ENCODE assay signal across 11 mouse cellular contexts in the genomic region with DNA sequence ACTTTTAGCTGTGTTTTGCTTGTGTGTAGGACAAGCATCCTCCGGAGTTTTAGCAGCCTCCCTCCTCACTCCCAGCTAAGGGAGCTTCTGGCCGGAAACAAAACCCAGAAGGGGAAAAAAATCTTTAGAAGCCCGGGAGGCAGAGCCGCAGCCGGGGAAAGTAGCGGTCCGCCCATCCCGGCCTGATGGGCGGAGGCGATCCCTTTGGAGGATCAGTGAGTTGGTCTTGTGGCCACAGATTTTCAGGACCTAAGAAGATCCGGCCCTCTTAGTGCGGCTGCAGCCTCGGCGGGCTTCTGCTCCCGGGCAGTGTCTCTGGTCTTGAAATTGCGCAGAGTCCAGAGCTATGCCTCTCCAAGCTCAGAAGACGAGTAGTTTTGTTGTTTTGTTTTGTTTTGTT. TPM values are rescaled to one million over a fixed set of nuclear protein-coding genes. Genes with fewer than 3 reads are reported as not detected.
DNase-seq lines count a peak whose midpoint lies in the region; ATAC-seq lines count a peak whose summit lies in the region.
"Had no signal": no experiment of that assay in that cellular context is flagged by ENCODE, and none has a peak within 500 bp of the region (broad histone marks: within the 10 kb centered on the region; RNA-seq: fewer than 3 reads in every experiment).

No protein-coding gene starts in this region.

- DNase-seq in kidney, adult 11 months, result no peak
- peak; percentile 29 for DNase-seq in forebrain, embryonic 14.5 days (ENCODE audit: low spot score)
- no peak for DNase-seq in layer of hippocampus, postnatal 25 days (ENCODE audit: extremely low spot score in 1 of 2, low spot score in 1 of 2)
- DNase-seq in layer of hippocampus, adult 8-10 months (ENCODE audit: low spot score in 2 of 2), result no peak
- no peak for DNase-seq in spleen, adult 18-20 months
- DNase-seq: cerebellum, adult 2 months had no signal

- no peaks in the 10 kb centered on the region for H3K4me1 ChIP-seq in kidney, embryonic 14.5 days (ENCODE audit: control insufficient read depth, insufficient read depth, low read length)
- peaks cover 2% of the 10 kb centered on the region; the same call in 1 of the 2 replicates for H3K4me1 ChIP-seq in brown adipose tissue, adult 24 weeks (ENCODE audit: control insufficient read depth, insufficient read depth, insufficient read length, low read length)
- no peaks in the 10 kb centered on the region for H3K4me1 ChIP-seq in forebrain, embryonic 14.5 days (ENCODE audit: control insufficient read depth, insufficient read depth, low read length)
- peaks cover 87% of the 10 kb centered on the region for H3K4me1 ChIP-seq in midbrain, embryonic 13.5 days (replicated peaks)

- under 1% methylated on average over 17 of the region's 17 CpGs for WGBS in kidney, embryonic 14.5 days
- WGBS in forebrain, embryonic 14.5 days, result 0% methylated on average over 17 of the region's 17 CpGs
- under 1% methylated on average over 17 of the region's 17 CpGs for WGBS in midbrain, embryonic 13.5 days

- no peak overlapping the region for H3K9ac ChIP-seq in kidney, embryonic 14.5 days (ENCODE audit: low read depth, low read length)
- H3K9ac ChIP-seq in forebrain, embryonic 14.5 days (ENCODE audit: low read length), result no peak overlapping the region
- H3K9ac ChIP-seq in midbrain, embryonic 13.5 days (replicated peaks), result peak overlapping the region; percentile 73
- H3K9ac ChIP-seq: stomach, embryonic 15.5 days had no signal

- H3K27ac ChIP-seq in kidney, embryonic 14.5 days (ENCODE audit: low read depth, low read length), result no peak overlapping the region
- no peak overlapping the region for H3K27ac ChIP-seq in brown adipose tissue, adult 24 weeks (replicated peaks; ENCODE audit: low read depth, low read length)
- H3K27ac ChIP-seq in forebrain, embryonic 14.5 days (ENCODE audit: low read depth, low read length), result no peak overlapping the region
- peak overlapping the region; percentile 56 for H3K27ac ChIP-seq in midbrain, embryonic 13.5 days
- H3K27ac ChIP-seq: stomach, embryonic 15.5 days had no signal

- peak overlapping the region; percentile 1; the same call in 1 of the 2 replicates for H3K4me3 ChIP-seq in kidney, embryonic 14.5 days (ENCODE audit: low read length)
- peak overlapping the region; percentile 17; the same call in 1 of the 2 replicates for H3K4me3 ChIP-seq in brown adipose tissue, adult 24 weeks (ENCODE audit: insufficient read depth, low read depth, low read length)
- no peak overlapping the region for H3K4me3 ChIP-seq in forebrain, embryonic 14.5 days (ENCODE audit: low read depth, low read length)
- H3K4me3 ChIP-seq in midbrain, embryonic 13.5 days (replicated peaks), result peak overlapping the region; percentile 52
- H3K4me3 ChIP-seq: stomach, embryonic 15.5 days had no signal

- peaks cover 97% of the 10 kb centered on the region for H3K27me3 ChIP-seq in kidney, embryonic 14.5 days (ENCODE audit: control insufficient read depth, insufficient read depth, low read length)
- H3K27me3 ChIP-seq in forebrain, embryonic 14.5 days (replicated peaks; ENCODE audit: control insufficient read depth, insufficient read depth, low read length), result peaks cover 96% of the 10 kb centered on the region
- peaks cover 82% of the 10 kb centered on the region for H3K27me3 ChIP-seq in midbrain, embryonic 13.5 days

- no peaks in the 10 kb centered on the region for H3K36me3 ChIP-seq in kidney, embryonic 14.5 days (ENCODE audit: control insufficient read depth, insufficient read depth, low read length)
- no peaks in the 10 kb centered on the region for H3K36me3 ChIP-seq in forebrain, embryonic 14.5 days (ENCODE audit: control insufficient read depth, insufficient read depth, low read length)
- no peaks in the 10 kb centered on the region for H3K36me3 ChIP-seq in midbrain, embryonic 13.5 days
- H3K36me3 ChIP-seq: stomach, embryonic 15.5 days had no signal

- H3K4me2 ChIP-seq in kidney, embryonic 14.5 days (replicated peaks; ENCODE audit: low read depth, low read length), result no peak overlapping the region
- H3K4me2 ChIP-seq in forebrain, embryonic 14.5 days (ENCODE audit: low read length), result no peak overlapping the region
- peak overlapping the region; percentile 72 for H3K4me2 ChIP-seq in midbrain, embryonic 13.5 days (replicated peaks)
- H3K4me2 ChIP-seq: stomach, embryonic 15.5 days had no signal

- H3K9me3 ChIP-seq in kidney, embryonic 14.5 days (ENCODE audit: control insufficient read depth, low read length), result no peaks in the 10 kb centered on the region
- no peaks in the 10 kb centered on the region for H3K9me3 ChIP-seq in forebrain, embryonic 14.5 days (replicated peaks; ENCODE audit: control insufficient read depth, low read length)
- no peaks in the 10 kb centered on the region for H3K9me3 ChIP-seq in midbrain, embryonic 13.5 days
- H3K9me3 ChIP-seq: stomach, embryonic 15.5 days had no signal

- ATAC-seq in kidney, embryonic 14.5 days (ENCODE audit: low FRiP score, low TSS enrichment), result no peak
- ATAC-seq in forebrain, embryonic 14.5 days, result no peak
- no peak for ATAC-seq in midbrain, embryonic 13.5 days

RNA-seq across cellular contexts. Expression of gene Foxb1, which starts 2.2 kb away (rescaled TPM):
- polyA plus RNA-seq in kidney, embryonic 14.5 days (2014; fragmentation: Nextera tagmentation; extraction: Ambion mirVana), result 0.07 TPM in 2 replicates
- polyA plus RNA-seq in brown adipose tissue, adult 24 weeks (2012; ENCODE audit: insufficient read depth, insufficient read length, missing spikeins), result not detected in 2 replicates
- polyA plus RNA-seq in forebrain, embryonic 14.5 days (2014; fragmentation: Nextera tagmentation; extraction: Ambion mirVana), result 2.2 and 2.5 TPM in 2 replicates
- 14.2 and 20.6 TPM in 2 replicates for polyA plus RNA-seq in midbrain, embryonic 13.5 days (2015; fragmentation: Nextera tagmentation; extraction: Ambion mirVana)
- total RNA-seq in layer of hippocampus, postnatal 25 days (2021), result not detected
- not detected for total RNA-seq in layer of hippocampus, adult 8-10 months (2022)
- polyA plus RNA-seq: gonadal fat pad, adult 2 months had no signal
